Mouse (Mus musculus) testis, postnatal 10 days (tissue): ENCODE measurements at regions not wholly inside any gene's neighbourhood (a gene's known extent, or its start where the extent isn't known, plus 50 kb on each side); places are given as distances from the start of the nearest gene placed in this dataset.

Source experiments
- DNase-seq: peaks from one replicate; pipeline ENCODE4 v3.0.0; 2021; ENCODE audit warnings: low spot score

GRCm38 (mm10) chr6:143547406-143547903 lies 380.4 kb downstream of the Etnk1 start:
- no peak for DNase-seq

GRCm38 (mm10) chr6:143554946-143555345 lies 387.9 kb downstream of the Etnk1 start:
- no peak for DNase-seq

GRCm38 (mm10) chr6:143558046-143558884 lies 391.2 kb downstream of the Etnk1 start:
- DNase-seq, result no peak

- no peak for DNase-seq
These were observed 392.3 kb downstream of the Etnk1 start for GRCm38 (mm10) chr6:143559316-143559715.

- DNase-seq, result no peak
These were observed 394.5 kb downstream of the Etnk1 start for GRCm38 (mm10) chr6:143561316-143562088.

GRCm38 (mm10) chr6:143571356-143572115 lies 404.5 kb downstream of the Etnk1 start:
- no peak for DNase-seq

GRCm38 (mm10) chr6:143579223-143579622 lies 412.2 kb downstream of the Etnk1 start:
- no peak for DNase-seq

GRCm38 (mm10) chr6:143589666-143590065 lies 422.6 kb downstream of the Etnk1 start:
- DNase-seq, result no peak

- DNase-seq, result no peak
These were observed 423.2 kb downstream of the Etnk1 start for GRCm38 (mm10) chr6:143590231-143590630.

GRCm38 (mm10) chr6:143592490-143592889 lies 425.5 kb downstream of the Etnk1 start:
- DNase-seq, result no peak

- DNase-seq, result no peak
These were observed 428.5 kb downstream of the Etnk1 start for GRCm38 (mm10) chr6:143595486-143595885.

- DNase-seq, result peak; percentile 55
These were observed 430.4 kb downstream of the Etnk1 start for GRCm38 (mm10) chr6:143597414-143597813.

- DNase-seq, result no peak
These were observed 431.9 kb downstream of the Etnk1 start for GRCm38 (mm10) chr6:143598916-143599315.

- no peak for DNase-seq
These were observed 442.1 kb downstream of the Etnk1 start for GRCm38 (mm10) chr6:143609100-143609499.

GRCm38 (mm10) chr6:143612966-143613365 lies 445.9 kb downstream of the Etnk1 start:
- DNase-seq, result no peak

GRCm38 (mm10) chr6:143614431-143614987 lies 447.5 kb downstream of the Etnk1 start:
- no peak for DNase-seq

GRCm38 (mm10) chr6:143615361-143615760 lies 448.3 kb downstream of the Etnk1 start:
- DNase-seq, result no peak

GRCm38 (mm10) chr6:143616386-143616785 lies 449.4 kb downstream of the Etnk1 start:
- no peak for DNase-seq

GRCm38 (mm10) chr6:143618558-143618957 lies 451.5 kb downstream of the Etnk1 start:
- DNase-seq, result no peak

GRCm38 (mm10) chr6:143620583-143620982 lies 453.6 kb downstream of the Etnk1 start:
- no peak for DNase-seq

- DNase-seq, result no peak
These were observed 455.1 kb downstream of the Etnk1 start for GRCm38 (mm10) chr6:143622161-143622560.

GRCm38 (mm10) chr6:143624901-143625300 lies 457.9 kb downstream of the Etnk1 start:
- no peak for DNase-seq
